Mouse (Mus musculus): ENCODE data around the gene Asic1. TPM values are rescaled to one million over a fixed set of nuclear protein-coding genes. Genes with fewer than 3 reads are reported as not detected.

The Asic1 gene
- polyA plus RNA-seq, 2 experiments, result 1.4 to 3.4 TPM

DNA sequence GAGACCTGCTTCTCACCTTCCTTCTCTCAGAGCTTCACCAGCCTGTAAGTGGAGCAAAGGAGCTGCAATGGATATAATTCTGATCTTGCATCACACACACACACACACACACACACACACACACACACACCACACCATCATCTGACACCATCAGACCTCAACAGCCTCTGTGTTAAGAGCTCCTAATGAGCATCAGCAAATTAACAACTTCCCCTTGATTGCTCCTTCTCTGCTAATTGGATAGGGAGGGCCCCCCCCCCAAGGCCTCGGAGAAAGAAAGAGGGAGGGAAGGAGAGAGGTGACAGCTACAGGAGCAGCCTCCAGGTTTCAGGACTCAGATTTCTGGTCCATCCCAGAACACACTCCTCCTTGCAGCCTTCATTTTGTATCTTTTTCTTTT is 776 bp upstream of the Asic1 start:
- peaks cover 61% of the 10 kb centered on the region for H3K27me3 ChIP-seq (ENCODE audit: control insufficient read depth, insufficient read depth, low read length)
- H3K4me3 ChIP-seq (replicated peaks; ENCODE audit: low read length), result no peak overlapping the region
- no peaks in the 10 kb centered on the region for H3K9me3 ChIP-seq (ENCODE audit: control insufficient read depth, low read length)
- H3K4me1 ChIP-seq (ENCODE audit: control insufficient read depth, insufficient read depth, low read length), result peaks cover 9% of the 10 kb centered on the region; the same call in 1 of the 2 replicates
- ATAC-seq (ENCODE audit: low FRiP score, low read depth) (no peak), DNase-seq (ENCODE audit: low spot score) (no peak)
- 13% methylated on average over 1 of the region's 1 CpGs for WGBS
- no peaks in the 10 kb centered on the region for H3K36me3 ChIP-seq (ENCODE audit: control insufficient read depth, insufficient read depth, low read length)
- no peak overlapping the region for H3K27ac ChIP-seq (replicated peaks; ENCODE audit: low read depth, low read length)
- no peak overlapping the region for H3K4me2 ChIP-seq (replicated peaks; ENCODE audit: low read depth, low read length, severe bottlenecking)
- no peak for TF ChIP-seq POLR2A (IDR thresholded peaks at IDR 0.05; ENCODE audit: borderline replicate concordance, extremely low read depth, insufficient read depth, insufficient read length)
- no peak overlapping the region for H3K9ac ChIP-seq (ENCODE audit: low read depth, low read length, severe bottlenecking)

DNA sequence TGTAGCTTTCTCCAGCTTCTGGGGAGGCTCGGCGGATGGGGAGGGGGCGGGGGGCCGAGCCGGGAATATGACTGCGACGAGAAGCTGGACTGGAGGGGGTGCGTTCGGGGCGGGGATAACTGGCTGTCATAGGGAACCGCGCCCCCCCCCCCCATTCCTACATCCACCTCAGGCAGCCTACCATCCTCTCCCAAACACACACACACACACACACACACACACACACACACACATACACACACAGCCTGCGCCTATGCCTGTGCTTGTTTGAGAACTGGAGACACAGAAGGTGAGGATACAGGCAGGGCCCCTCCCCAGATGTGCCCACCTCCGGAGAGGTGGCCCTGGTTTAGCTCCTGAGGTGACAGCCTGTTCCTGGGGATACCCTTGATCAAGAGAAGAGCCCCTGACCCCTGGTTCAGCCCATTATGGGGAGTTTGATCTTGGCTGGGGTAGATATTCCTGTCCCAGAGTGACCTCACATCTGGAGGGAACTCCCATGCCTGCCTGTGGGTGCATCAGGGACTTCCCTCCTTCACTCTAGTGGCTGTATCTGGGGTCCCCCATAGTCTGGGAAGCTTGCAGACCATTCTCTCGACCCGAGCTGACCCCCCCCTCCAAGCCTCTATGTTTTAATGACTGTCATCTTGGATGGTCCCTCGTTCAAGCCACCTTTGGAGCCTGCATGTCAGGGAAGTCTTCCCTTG is 949 bp downstream of the Asic1 start:
- Histone ChIP-seq H3K4me1 (ENCODE audit: control insufficient read depth, insufficient read depth, low read length) (no peaks in the 10 kb centered on the region), H3K27me3 (ENCODE audit: control insufficient read depth, insufficient read depth, low read length) (peaks cover 45% of the 10 kb centered on the region), H3K4me2 (replicated peaks; ENCODE audit: low read depth, low read length, severe bottlenecking) (peak overlapping the region; percentile 99), H3K9me3 (ENCODE audit: control insufficient read depth, low read length) (no peaks in the 10 kb centered on the region), H3K9ac (ENCODE audit: low read depth, low read length, severe bottlenecking) (peak overlapping the region; percentile 57), H3K36me3 (ENCODE audit: control insufficient read depth, insufficient read depth, low read length) (no peaks in the 10 kb centered on the region), H3K4me3 (replicated peaks; ENCODE audit: low read length) (peak overlapping the region; percentile 57), H3K27ac (replicated peaks; ENCODE audit: low read depth, low read length) (no peak overlapping the region)
- 0 out of 2 replicates have a peak, but pooled peaks have one; percentile 10 for ATAC-seq (ENCODE audit: low FRiP score, low read depth)
- TF ChIP-seq POLR2A (IDR thresholded peaks at IDR 0.05; ENCODE audit: borderline replicate concordance, extremely low read depth, insufficient read depth, insufficient read length), result no peak
- DNase-seq (ENCODE audit: low spot score), result no peak
- WGBS, result 8% methylated on average over 11 of the region's 17 CpGs

DNA sequence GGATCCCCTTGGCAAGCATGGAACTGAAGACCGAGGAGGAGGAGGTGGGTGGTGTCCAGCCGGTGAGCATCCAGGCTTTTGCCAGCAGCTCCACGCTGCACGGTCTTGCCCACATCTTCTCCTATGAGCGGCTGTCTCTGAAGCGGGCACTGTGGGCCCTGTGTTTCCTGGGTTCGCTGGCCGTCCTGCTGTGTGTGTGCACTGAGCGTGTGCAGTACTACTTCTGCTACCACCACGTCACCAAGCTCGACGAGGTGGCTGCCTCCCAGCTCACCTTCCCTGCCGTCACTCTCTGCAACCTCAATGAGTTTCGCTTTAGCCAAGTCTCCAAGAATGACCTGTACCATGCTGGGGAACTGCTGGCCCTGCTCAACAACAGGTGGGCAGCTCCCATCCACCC is 1.6 kb downstream of the Asic1 start:
- Histone ChIP-seq H3K27me3 (ENCODE audit: control insufficient read depth, insufficient read depth, low read length) (peaks cover 39% of the 10 kb centered on the region), H3K9me3 (ENCODE audit: control insufficient read depth, low read length) (no peaks in the 10 kb centered on the region), H3K9ac (ENCODE audit: low read depth, low read length, severe bottlenecking) (no peak overlapping the region), H3K4me3 (replicated peaks; ENCODE audit: low read length) (no peak overlapping the region; the same call in 1 of the 2 replicates), H3K36me3 (ENCODE audit: control insufficient read depth, insufficient read depth, low read length) (no peaks in the 10 kb centered on the region), H3K4me2 (replicated peaks; ENCODE audit: low read depth, low read length, severe bottlenecking) (no peak overlapping the region), H3K27ac (replicated peaks; ENCODE audit: low read depth, low read length) (no peak overlapping the region), H3K4me1 (ENCODE audit: control insufficient read depth, insufficient read depth, low read length) (no peaks in the 10 kb centered on the region)
- DNase-seq (ENCODE audit: low spot score) (no peak), ATAC-seq (ENCODE audit: low FRiP score, low read depth) (no peak)
- no peak for TF ChIP-seq POLR2A (IDR thresholded peaks at IDR 0.05; ENCODE audit: borderline replicate concordance, extremely low read depth, insufficient read depth, insufficient read length)
- 73% methylated on average over 13 of the region's 14 CpGs for WGBS

DNA sequence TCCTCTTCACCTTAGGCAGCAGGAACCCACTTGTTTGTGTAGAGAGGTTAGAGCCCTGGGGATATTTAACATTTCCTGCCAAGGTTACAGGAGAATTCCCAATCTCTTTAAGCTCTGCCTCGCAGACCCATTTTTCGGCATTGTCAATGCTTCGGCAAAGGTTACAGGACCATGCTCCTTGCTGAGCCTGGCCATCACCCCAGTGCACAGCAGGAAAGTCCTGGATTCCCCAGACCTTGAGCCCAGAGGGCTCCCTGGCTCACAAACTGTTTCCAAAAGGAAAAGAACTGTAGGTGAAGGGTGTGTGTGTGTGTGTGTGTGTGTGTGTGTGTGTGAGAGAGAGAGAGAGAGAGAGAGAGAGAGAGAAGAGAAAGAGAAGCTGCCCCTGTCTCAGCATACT is 4.7 kb downstream of the Asic1 start:
- ATAC-seq (ENCODE audit: low FRiP score, low read depth) (no peak), DNase-seq (ENCODE audit: low spot score) (no peak)
- peaks cover 27% of the 10 kb centered on the region for H3K27me3 ChIP-seq (ENCODE audit: control insufficient read depth, insufficient read depth, low read length)
- no peak overlapping the region for H3K4me2 ChIP-seq (replicated peaks; ENCODE audit: low read depth, low read length, severe bottlenecking)
- 77% methylated on average over 3 of the region's 3 CpGs for WGBS
- no peaks in the 10 kb centered on the region for H3K36me3 ChIP-seq (ENCODE audit: control insufficient read depth, insufficient read depth, low read length)
- no peak for TF ChIP-seq POLR2A (IDR thresholded peaks at IDR 0.05; ENCODE audit: borderline replicate concordance, extremely low read depth, insufficient read depth, insufficient read length)
- no peak overlapping the region for H3K27ac ChIP-seq (replicated peaks; ENCODE audit: low read depth, low read length)
- H3K4me1 ChIP-seq (ENCODE audit: control insufficient read depth, insufficient read depth, low read length), result no peaks in the 10 kb centered on the region
- no peaks in the 10 kb centered on the region for H3K9me3 ChIP-seq (ENCODE audit: control insufficient read depth, low read length)
- no peak overlapping the region for H3K4me3 ChIP-seq (replicated peaks; ENCODE audit: low read length)
- no peak overlapping the region for H3K9ac ChIP-seq (ENCODE audit: low read depth, low read length, severe bottlenecking)

DNA sequence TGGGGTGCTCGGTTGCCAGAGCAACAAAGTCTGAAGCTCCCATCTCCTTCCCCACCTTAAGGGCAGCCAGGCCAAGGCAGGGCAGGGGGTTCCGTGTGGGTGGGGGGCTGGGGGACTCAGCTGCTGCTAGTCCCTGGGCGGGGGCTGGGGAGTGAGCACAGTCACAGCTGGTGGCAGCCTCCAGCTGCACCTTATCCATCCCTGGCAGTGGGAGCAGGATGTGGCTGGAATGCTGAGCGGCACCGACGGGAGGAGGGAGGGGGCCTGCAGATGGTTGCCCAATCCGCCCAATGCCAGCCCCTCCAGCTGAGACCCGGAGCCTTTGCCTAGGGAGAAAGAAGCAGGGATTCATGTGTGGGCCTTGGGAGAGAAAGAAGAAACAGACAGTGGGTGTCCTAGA is 6.9 kb downstream of the Asic1 start:
- no peak for ATAC-seq (ENCODE audit: low FRiP score, low read depth)
- H3K27ac ChIP-seq (replicated peaks; ENCODE audit: low read depth, low read length), result no peak overlapping the region
- H3K9ac ChIP-seq (ENCODE audit: low read depth, low read length, severe bottlenecking), result no peak overlapping the region
- H3K4me2 ChIP-seq (replicated peaks; ENCODE audit: low read depth, low read length, severe bottlenecking), result no peak overlapping the region
- no peak for TF ChIP-seq POLR2A (IDR thresholded peaks at IDR 0.05; ENCODE audit: borderline replicate concordance, extremely low read depth, insufficient read depth, insufficient read length)
- H3K27me3 ChIP-seq (ENCODE audit: control insufficient read depth, insufficient read depth, low read length), result peaks cover 5% of the 10 kb centered on the region; the same call in 1 of the 2 replicates
- H3K4me3 ChIP-seq (replicated peaks; ENCODE audit: low read length), result no peak overlapping the region
- H3K36me3 ChIP-seq (ENCODE audit: control insufficient read depth, insufficient read depth, low read length), result no peaks in the 10 kb centered on the region
- no peaks in the 10 kb centered on the region for H3K9me3 ChIP-seq (ENCODE audit: control insufficient read depth, low read length)
- WGBS, result 33% methylated on average over 8 of the region's 8 CpGs
- no peak for DNase-seq (ENCODE audit: low spot score)
- H3K4me1 ChIP-seq (ENCODE audit: control insufficient read depth, insufficient read depth, low read length), result no peaks in the 10 kb centered on the region
